ENCODE assay signal across 16 mouse cellular contexts in genomic region chr11:111722276-111722675, GRCm38 (mm10).
"Had no signal": no experiment of that assay in that cellular context is flagged by ENCODE, and none has a peak within 500 bp of the region (broad histone marks: within the 10 kb centered on the region; RNA-seq: fewer than 3 reads in every experiment).

No protein-coding gene starts in this region.

- H3K36me3 ChIP-seq: liver, embryonic 13.5 days; midbrain, embryonic 13.5 days had no signal

- H3K4me1 ChIP-seq: liver, embryonic 13.5 days; midbrain, embryonic 13.5 days had no signal

- H3K9me3 ChIP-seq: liver, embryonic 13.5 days; midbrain, embryonic 13.5 days had no signal

- H3K4me3 ChIP-seq: left cerebral cortex, adult 2 months; liver, embryonic 13.5 days; midbrain, embryonic 13.5 days had no signal

- H3K27me3 ChIP-seq: liver, embryonic 13.5 days; midbrain, embryonic 13.5 days had no signal

- H3K4me2 ChIP-seq: liver, embryonic 13.5 days; lung, embryonic 14.5 days; midbrain, embryonic 13.5 days had no signal

- DNase-seq: kidney, adult 2 months; kidney, postnatal 25 days; layer of hippocampus, postnatal 36 days; left cerebral cortex, postnatal 4 days; liver, embryonic 13.5 days; lung, embryonic 14.5 days; thymus, adult 2 months; thymus, postnatal 14 days; thymus, postnatal 4 days had no signal

- ATAC-seq: intestine, postnatal 0 days; lung, postnatal 0 days; midbrain, embryonic 13.5 days had no signal

- H3K27ac ChIP-seq: kidney, postnatal 0 days; left cerebral cortex, adult 2 months; liver, embryonic 13.5 days; macrophage; midbrain, embryonic 13.5 days; stomach, postnatal 0 days had no signal

- H3K9ac ChIP-seq: liver, embryonic 13.5 days; lung, embryonic 14.5 days; midbrain, embryonic 13.5 days had no signal
